Mouse (Mus musculus) hindbrain, postnatal 0 days (tissue): ENCODE measurements around the gene Pla2g4b. TPM values are rescaled to one million over a fixed set of nuclear protein-coding genes. Genes with fewer than 3 reads are reported as not detected.

Experiments used
- ATAC-seq: fragments of 200-750 bp; cut with Nextera tagmentation; 2 replicates; pipeline ENCODE4 v1.8.0; 2017; ENCODE audit warnings: mild to moderate bottlenecking, moderate TSS enrichment, moderate library complexity
- DNase-seq: peaks from one replicate; pipeline ENCODE4 v3.0.0-alpha.2; 2015; ENCODE audit warnings: low spot score
- H3K27ac ChIP-seq: fragments of 300-500 bp; sonication (generic); 2 replicates; pipeline ENCODE4 v1.5.1; 2014; ENCODE audit warnings: mild to moderate bottlenecking
- H3K27me3 ChIP-seq: fragments of 300-500 bp; sonication (generic); 2 replicates; pipeline ENCODE4 v1.6.1; 2014; ENCODE audit warnings: low read length, mixed read lengths; ENCODE audit not compliant: insufficient read depth
- H3K36me3 ChIP-seq: fragments of 300-500 bp; sonication (generic); 2 replicates; pipeline ENCODE4 v1.6.1; 2014; ENCODE audit warnings: low read length, mixed read lengths; ENCODE audit not compliant: insufficient read depth
- H3K4me1 ChIP-seq: fragments of 300-500 bp; sonication (generic); 2 replicates; pipeline ENCODE4 v1.6.1; 2014; ENCODE audit warnings: antibody characterized with exemption, low read length, mixed read lengths; ENCODE audit not compliant: insufficient read depth
- H3K4me2 ChIP-seq: fragments of 300-500 bp; sonication (generic); 2 replicates; pipeline ENCODE4 v1.6.1; 2014; ENCODE audit warnings: low read depth, mild to moderate bottlenecking, low read length, moderate library complexity, mixed read lengths
- H3K4me3 ChIP-seq: fragments of 300-500 bp; sonication (generic); 2 replicates; pipeline ENCODE4 v1.5.1; 2014; ENCODE audit warnings: low read length
- H3K9ac ChIP-seq: fragments of 300-500 bp; sonication (generic); replicated peaks from 2 replicates; pipeline ENCODE4 v1.6.1; 2014; ENCODE audit warnings: mild to moderate bottlenecking, low read length, moderate library complexity, mixed read lengths
- H3K9me3 ChIP-seq: fragments of 300-500 bp; sonication (generic); 2 replicates; pipeline ENCODE4 v1.6.1; 2016; ENCODE audit warnings: low read length, mixed read lengths
- CTCF ChIP-seq: IDR thresholded peaks from 2 replicates; pipeline ENCODE4 v1.5.1; 2016; ENCODE audit warnings: antibody characterized with exemption, control low read depth, low read depth
- WGBS: fragments of 180-500 bp; shearing (Covaris S2); extraction: QIAGEN DNeasy Blood & Tissue Kit; methylation state at CpG from one replicate; pipeline ENCODE4 v1.1.7; 2014; 5-methylcytosine and 5-hydroxymethylcytosine counted together
- polyA plus RNA-seq: library from polyadenylated mRNA; unstranded; fragments of >200 nt; fragmentation: Nextera tagmentation; extraction: Ambion mirVana; gene quantifications from 2 replicates; pipeline ENCODE4 v1.2.1, GENCODE M21; 2015
- total RNA-seq: library from RNA; depleted of rRNA; stranded (reverse); fragments of >200 nt; gene quantifications from 2 replicates; pipeline ENCODE4 v1.2.3, GENCODE M21; 2014

Gene Pla2g4b
- total and polyA plus RNA-seq, 2 experiments from 2014 or later, result 0.30 to 12.3 TPM

- Histone ChIP-seq H3K4me1 (no peaks in the 10 kb centered on the region), H3K36me3 (no peaks in the 10 kb centered on the region), H3K27me3 (no peaks in the 10 kb centered on the region), H3K9me3 (no peaks in the 10 kb centered on the region), H3K9ac (no peak overlapping the region), H3K4me3 (no peak overlapping the region), H3K4me2 (no peak overlapping the region), H3K27ac (no peak overlapping the region)
- DNase-seq, result no peak
- WGBS, result 78% methylated on average over 9 of the region's 9 CpGs
- ATAC-seq, result no peak
- no peak for TF ChIP-seq CTCF
These were observed 15.0 kb downstream of the Pla2g4b start for GRCm38 (mm10) chr2:120048173-120048572.

- Histone ChIP-seq H3K4me1 (no peaks in the 10 kb centered on the region), H3K9ac (no peak overlapping the region), H3K9me3 (no peaks in the 10 kb centered on the region), H3K27me3 (no peaks in the 10 kb centered on the region), H3K4me2 (no peak overlapping the region), H3K36me3 (no peaks in the 10 kb centered on the region), H3K27ac (no peak overlapping the region), H3K4me3 (no peak overlapping the region)
- no peak for ATAC-seq
- DNase-seq, result peak; percentile 25
- WGBS, result 59% methylated on average over 10 of the region's 10 CpGs
- TF ChIP-seq CTCF, result peak; percentile 66
These were observed 16.5 kb downstream of the Pla2g4b start for GRCm38 (mm10) chr2:120049632-120050274.

- no peak overlapping the region for H3K4me3 ChIP-seq
- no peak for ATAC-seq
- H3K36me3 ChIP-seq, result no peaks in the 10 kb centered on the region
These were observed 18.2 kb downstream of the Pla2g4b start for GRCm38 (mm10) chr2:120051405-120051804.

GRCm38 (mm10) chr2:120054771-120055552, 21.7 kb downstream of the Pla2g4b start:
- no peak overlapping the region for H3K27ac ChIP-seq
- 82% methylated on average over 12 of the region's 12 CpGs for WGBS
- ATAC-seq (no peak), DNase-seq (no peak)
- no peaks in the 10 kb centered on the region; the same call in 1 of the 2 replicates for H3K4me1 ChIP-seq
- no peaks in the 10 kb centered on the region for H3K36me3 ChIP-seq
- H3K27me3 ChIP-seq, result no peaks in the 10 kb centered on the region
- TF ChIP-seq CTCF, result no peak
- H3K4me2 ChIP-seq, result no peak overlapping the region
- H3K9me3 ChIP-seq, result no peaks in the 10 kb centered on the region
- H3K9ac ChIP-seq, result no peak overlapping the region
- H3K4me3 ChIP-seq, result no peak overlapping the region

More at GRCm38 (mm10) chr2:120051405-120051804, 18.2 kb downstream of the Pla2g4b start:
- no peak overlapping the region for H3K9ac ChIP-seq
- WGBS, result 52% methylated on average over 6 of the region's 6 CpGs
- H3K9me3 ChIP-seq, result no peaks in the 10 kb centered on the region
- no peak for DNase-seq
- H3K27ac ChIP-seq, result no peak overlapping the region
- no peaks in the 10 kb centered on the region for H3K27me3 ChIP-seq
- no peak overlapping the region for H3K4me2 ChIP-seq
- no peaks in the 10 kb centered on the region; the same call in 1 of the 2 replicates for H3K4me1 ChIP-seq
- no peak for TF ChIP-seq CTCF

GRCm38 (mm10) chr2:120055923-120056322, 22.7 kb downstream of the Pla2g4b start:
- 66% methylated on average over 10 of the region's 10 CpGs for WGBS
- no peak for DNase-seq
- H3K27me3 ChIP-seq, result no peaks in the 10 kb centered on the region

GRCm38 (mm10) chr2:120058818-120059217, 25.6 kb downstream of the Pla2g4b start:
- Histone ChIP-seq H3K4me2 (no peak overlapping the region), H3K27me3 (no peaks in the 10 kb centered on the region), H3K9me3 (no peaks in the 10 kb centered on the region), H3K27ac (no peak overlapping the region), H3K4me3 (no peak overlapping the region), H3K36me3 (no peaks in the 10 kb centered on the region), H3K9ac (no peak overlapping the region), H3K4me1 (no peaks in the 10 kb centered on the region; the same call in 1 of the 2 replicates)
- WGBS, result 84% methylated on average over 4 of the region's 4 CpGs
- DNase-seq (no peak), ATAC-seq (no peak)
- no peak for TF ChIP-seq CTCF

More at GRCm38 (mm10) chr2:120055923-120056322, 22.7 kb downstream of the Pla2g4b start:
- Histone ChIP-seq H3K36me3 (no peaks in the 10 kb centered on the region), H3K9ac (no peak overlapping the region), H3K9me3 (no peaks in the 10 kb centered on the region), H3K4me2 (no peak overlapping the region), H3K4me3 (no peak overlapping the region), H3K27ac (no peak overlapping the region), H3K4me1 (no peaks in the 10 kb centered on the region; the same call in 1 of the 2 replicates)
- ATAC-seq, result no peak
- TF ChIP-seq CTCF, result no peak
